Mouse (Mus musculus): Measurements from ENCODE around the gene Fam216b. TPM values are rescaled to one million over a fixed set of nuclear protein-coding genes. Genes with fewer than 3 reads are reported as not detected.

Fam216b gene
- polyA plus RNA-seq, 1 experiment from 2014 or later: 0.85 TPM

DNA sequence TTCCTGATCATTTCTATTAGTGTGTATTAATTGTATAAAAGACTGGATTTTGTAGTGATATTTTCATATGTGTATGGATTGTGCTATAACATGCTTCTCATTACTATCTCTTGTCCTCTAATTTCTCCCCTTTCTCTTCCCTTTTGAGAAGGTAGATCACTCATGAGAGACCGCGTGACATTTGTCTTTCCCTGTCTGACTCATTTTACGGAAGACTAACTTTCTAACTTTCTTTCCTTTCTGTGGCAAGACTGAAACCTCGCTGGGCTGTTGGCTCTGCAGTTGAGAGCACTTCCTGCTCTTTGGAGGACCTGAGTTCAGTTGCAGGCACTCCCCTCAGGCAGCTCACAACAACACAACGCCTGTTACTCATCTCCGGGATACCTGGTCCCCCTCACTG is 48.2 kb downstream of the Fam216b start:
- H3K4me2 ChIP-seq (replicated peaks): no peak overlapping the region
- no peaks in the 10 kb centered on the region for H3K27me3 ChIP-seq
- H3K9ac ChIP-seq (replicated peaks): no peak overlapping the region
- no peak for ATAC-seq (replicated peaks)
- H3K9me3 ChIP-seq: no peaks in the 10 kb centered on the region
- H3K27ac ChIP-seq (replicated peaks): no peak overlapping the region
- H3K4me3 ChIP-seq: no peak overlapping the region
- H3K36me3 ChIP-seq: no peaks in the 10 kb centered on the region
- peaks cover 3% of the 10 kb centered on the region; the same call in 1 of the 2 replicates for H3K4me1 ChIP-seq
- WGBS: 93% methylated on average over 6 of the region's 6 CpGs

DNA sequence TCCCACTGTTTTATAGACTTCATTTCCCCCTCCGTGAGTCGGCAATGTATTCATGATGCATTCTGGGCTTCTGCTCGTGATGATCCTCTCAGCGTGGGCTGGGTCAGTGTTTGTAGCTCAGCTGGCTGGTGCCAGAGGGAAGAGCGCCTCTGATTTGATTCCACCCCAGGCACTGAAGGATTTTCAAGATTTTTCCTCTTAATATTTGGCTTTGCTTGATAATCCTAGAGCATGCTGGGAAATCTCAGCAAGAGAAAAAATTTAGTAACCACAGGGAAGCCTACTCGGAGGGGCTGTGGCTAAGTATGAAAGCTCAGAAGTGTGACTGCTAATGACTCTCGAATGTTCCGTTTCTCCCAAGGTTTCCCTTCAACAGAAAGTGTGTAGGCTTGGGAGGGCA is 49.9 kb downstream of the Fam216b start:
- peaks cover 3% of the 10 kb centered on the region; the same call in 1 of the 2 replicates for H3K4me1 ChIP-seq
- 64% methylated on average over 8 of the region's 8 CpGs for WGBS
- no peaks in the 10 kb centered on the region for H3K36me3 ChIP-seq
- 0 out of 2 replicates have a peak overlapping the region, but pooled peaks have one; percentile 3 for H3K27ac ChIP-seq (replicated peaks)
- no peak overlapping the region for H3K9ac ChIP-seq (replicated peaks)
- no peaks in the 10 kb centered on the region for H3K27me3 ChIP-seq
- H3K4me2 ChIP-seq (replicated peaks): no peak overlapping the region
- H3K4me3 ChIP-seq: no peak overlapping the region
- no peaks in the 10 kb centered on the region for H3K9me3 ChIP-seq
- 0 out of 2 replicates have a peak, but pooled peaks have one; percentile 35 for ATAC-seq (replicated peaks)

Other genes starting within 250 kb of the Fam216b start
- 61.4 and 64.4 TPM in 2 replicates for gene Dnajc15, start 213.9 kb downstream of the Fam216b start, polyA plus RNA-seq (2015; fragmentation: Nextera tagmentation; extraction: Ambion mirVana)
- 0.20 and 0.34 TPM in 2 replicates for gene Epsti1, start 184.8 kb downstream of the Fam216b start, polyA plus RNA-seq (2015; fragmentation: Nextera tagmentation; extraction: Ambion mirVana)
- 0.10 TPM in 1 of 2 replicates, not detected in the other for gene Tnfsf11, start 219.0 kb upstream of the Fam216b start, polyA plus RNA-seq (2015; fragmentation: Nextera tagmentation; extraction: Ambion mirVana)